Comparison of ENCODE assay signal across 8 mouse cellular contexts in genomic region chr10:8196300-8196699, GRCm38 (mm10).
DNase-seq lines count a peak whose midpoint lies in the region; ATAC-seq and TF ChIP-seq lines count a peak whose summit lies in the region.

No protein-coding gene starts in this region.

- intact Hi-C loops in left cerebral cortex, adult 2 months (cut with DNase I), result loop anchor here (2.0 to 5.0 kb wide), 3 partner anchors 239 to 384 kb away; partner anchors contain the start of gene Tab2

- peak; percentile 8 for DNase-seq in spleen, adult 12 weeks (ENCODE audit: low spot score)
- DNase-seq in spleen, adult 18-20 months, result no peak
- peak; percentile 67 to 77 for DNase-seq in cerebellum, postnatal 25 days
- DNase-seq in frontal cortex, postnatal 36 days (ENCODE audit: low spot score in 2 of 2), result peak; percentile 73 to 83
- DNase-seq in left cerebral cortex, adult 2 months (ENCODE audit: extremely low spot score in 1 of 2, low spot score in 2 of 2), result peak; percentile 71 to 75
- DNase-seq in lung, postnatal 36 days, result peak; percentile 86
- DNase-seq in right cerebral cortex, postnatal 14 days, result peak; percentile 59

- ATAC-seq in inflammation-experienced regulatory T-cells, adult 6 months, result peak; percentile 55

- H3K4me3 ChIP-seq in left cerebral cortex, adult 2 months, result no peak overlapping the region

- H3K27ac ChIP-seq in left cerebral cortex, adult 2 months, result no peak overlapping the region

- peak; percentile 93 for TF ChIP-seq CTCF in left cerebral cortex, adult 2 months (IDR thresholded peaks at IDR 0.05)

Comparison
In these comparisons a context has a peak if more than half of its experiments do, and no peak if none do; other contexts are left out.
1. DNase-seq: peak in spleen, adult 12 weeks (single experiment), cerebellum, postnatal 25 days (2 of 2), frontal cortex, postnatal 36 days (2 of 2), left cerebral cortex, adult 2 months (2 of 2), lung, postnatal 36 days (single experiment) and right cerebral cortex, postnatal 14 days (single experiment); none in spleen, adult 18-20 months (0 of 2).